Mouse (Mus musculus): ENCODE measurements at regions not wholly inside any gene's neighbourhood (a gene's known extent, or its start where the extent isn't known, plus 50 kb on each side); places are given as distances from the start of the nearest gene placed in this dataset.

DNA sequence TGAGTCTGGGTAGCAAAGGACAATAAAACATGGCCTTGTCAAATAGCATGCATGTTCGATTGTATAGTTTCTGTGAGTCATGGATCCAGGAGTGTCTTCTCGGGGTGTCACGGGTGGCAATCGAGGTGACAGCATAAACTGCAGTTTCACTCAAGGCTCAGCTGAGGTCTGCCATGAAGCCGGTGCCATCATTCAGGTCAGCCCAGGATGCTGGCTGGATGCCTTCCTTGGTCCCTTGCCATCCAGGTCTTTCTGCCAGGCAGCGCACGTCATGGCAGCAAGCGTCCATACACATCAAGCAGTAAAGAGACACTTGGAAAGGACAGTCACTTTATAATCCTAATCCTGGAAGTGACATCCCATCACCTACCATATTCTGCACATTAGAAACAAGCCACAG lies 242.4 kb downstream of the Gm4791 start:
- no peak overlapping the region for H3K4me3 ChIP-seq
- H3K27ac ChIP-seq: no peak overlapping the region
- H3K27me3 ChIP-seq (ENCODE audit: insufficient read depth, poor library complexity, severe bottlenecking): 0 out of 2 replicates have a peak, but pooled peaks cover 8% of the 10 kb centered on the region
- DNase-seq (ENCODE audit: low spot score): no peak
- H3K9me3 ChIP-seq: no peaks in the 10 kb centered on the region; the same call in 1 of the 2 replicates
- no peaks in the 10 kb centered on the region for H3K36me3 ChIP-seq
- 88% methylated on average over 8 of the region's 8 CpGs for WGBS
- H3K4me1 ChIP-seq: peaks cover 12% of the 10 kb centered on the region; the same call in 1 of the 2 replicates

DNA sequence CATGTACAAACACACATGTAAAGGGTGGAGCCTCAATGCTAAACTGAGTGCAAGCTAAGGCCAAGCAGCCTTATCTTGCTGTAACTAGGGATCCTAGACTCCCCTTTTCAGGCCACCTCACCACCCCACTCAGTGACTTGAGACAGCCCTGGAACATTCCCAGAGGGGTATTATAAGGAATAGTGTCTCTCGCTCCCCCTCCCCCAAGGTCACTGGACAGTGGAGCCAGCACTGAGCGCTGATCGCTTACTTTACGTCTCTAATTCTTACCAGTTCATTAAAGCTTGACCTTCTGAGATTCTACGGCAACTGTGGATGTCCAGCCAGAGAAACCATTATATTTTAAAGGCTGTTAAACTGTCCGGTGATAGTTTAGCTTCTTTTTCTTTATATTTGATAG lies 243.5 kb downstream of the Gm4791 start:
- Histone ChIP-seq H3K27me3 (ENCODE audit: insufficient read depth, poor library complexity, severe bottlenecking) (0 out of 2 replicates have a peak, but pooled peaks cover 8% of the 10 kb centered on the region), H3K4me1 (peaks cover 12% of the 10 kb centered on the region; the same call in 1 of the 2 replicates), H3K9me3 (no peaks in the 10 kb centered on the region; the same call in 1 of the 2 replicates), H3K36me3 (no peaks in the 10 kb centered on the region), H3K27ac (no peak overlapping the region), H3K4me3 (no peak overlapping the region)
- no peak for DNase-seq (ENCODE audit: low spot score)
- WGBS: 82% methylated on average over 6 of the region's 6 CpGs

DNA sequence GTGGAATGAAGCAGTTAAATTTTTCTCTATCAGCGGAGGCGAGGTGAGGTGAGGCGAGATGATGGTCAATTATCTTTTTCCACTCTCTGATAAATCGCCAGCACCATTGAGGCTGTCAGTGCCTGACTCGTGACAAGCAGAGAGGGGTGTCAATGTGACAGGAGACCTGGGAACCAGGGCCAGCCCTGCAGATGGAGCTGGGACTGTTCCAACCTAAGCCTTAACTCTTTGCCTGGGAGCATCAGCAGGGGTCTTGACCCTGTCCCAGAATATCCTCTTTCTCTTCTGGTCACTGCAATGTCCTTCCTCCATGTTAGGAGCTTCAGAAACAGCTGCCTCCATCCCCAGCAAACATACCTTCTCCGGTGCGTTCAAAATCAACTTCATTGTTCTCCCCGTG lies 244.0 kb downstream of the Gm4791 start:
- Histone ChIP-seq H3K4me3 (no peak overlapping the region), H3K27ac (no peak overlapping the region), H3K36me3 (no peaks in the 10 kb centered on the region), H3K9me3 (no peaks in the 10 kb centered on the region; the same call in 1 of the 2 replicates), H3K4me1 (peaks cover 12% of the 10 kb centered on the region; the same call in 1 of the 2 replicates), H3K27me3 (ENCODE audit: insufficient read depth, poor library complexity, severe bottlenecking) (0 out of 2 replicates have a peak, but pooled peaks cover 8% of the 10 kb centered on the region)
- no peak for DNase-seq (ENCODE audit: low spot score)
- WGBS: 52% methylated on average over 8 of the region's 8 CpGs

DNA sequence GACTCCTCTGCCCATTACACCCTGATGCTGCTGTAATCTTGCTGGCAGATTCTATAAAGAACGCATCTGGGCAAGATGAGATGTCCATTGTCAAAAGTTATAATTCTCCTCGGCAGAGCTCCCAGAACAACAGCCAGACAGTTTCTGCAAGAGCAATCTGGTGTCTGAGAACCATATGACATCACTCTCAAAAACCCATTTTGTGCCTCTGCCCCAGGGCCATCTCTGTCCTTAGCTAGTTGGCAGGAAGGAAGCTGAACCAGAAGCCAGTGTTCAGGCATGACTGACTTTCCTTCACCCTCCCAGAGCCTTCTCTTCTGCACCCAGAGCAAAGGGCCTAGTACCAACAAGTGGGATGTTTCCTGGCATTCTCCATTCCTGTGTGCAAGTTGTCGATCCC lies 250.5 kb downstream of the Gm4791 start:
- no peak overlapping the region for H3K27ac ChIP-seq
- H3K27me3 ChIP-seq (ENCODE audit: insufficient read depth, poor library complexity, severe bottlenecking): no peaks in the 10 kb centered on the region
- 79% methylated on average over 3 of the region's 3 CpGs for WGBS

DNA sequence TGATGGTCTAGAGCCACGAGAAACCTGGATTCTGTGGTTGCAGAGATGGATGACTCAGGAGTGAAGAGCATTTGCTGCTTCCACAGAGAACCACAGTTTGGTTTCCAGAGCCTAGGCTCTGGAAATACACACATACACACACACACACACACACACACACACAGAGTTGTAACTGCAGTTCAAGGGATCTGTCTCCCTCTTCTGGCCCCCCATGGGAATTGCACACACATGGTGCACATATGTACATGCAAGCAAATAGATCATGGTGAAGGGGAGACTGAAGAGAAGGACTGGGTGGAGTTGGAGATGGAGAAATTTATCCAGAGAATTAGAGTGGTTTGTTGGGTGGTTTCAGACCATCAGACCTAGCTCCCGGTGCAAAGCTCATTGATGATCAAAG lies 252.6 kb downstream of the Gm4791 start:
- H3K27ac ChIP-seq: no peak overlapping the region
- no peaks in the 10 kb centered on the region for H3K36me3 ChIP-seq
- WGBS: 89% methylated on average over 2 of the region's 2 CpGs
- no peak overlapping the region for H3K4me3 ChIP-seq
- no peak for DNase-seq (ENCODE audit: low spot score)
- H3K9me3 ChIP-seq: peaks cover 4% of the 10 kb centered on the region; the same call in 1 of the 2 replicates
- no peaks in the 10 kb centered on the region for H3K4me1 ChIP-seq
- no peaks in the 10 kb centered on the region for H3K27me3 ChIP-seq (ENCODE audit: insufficient read depth, poor library complexity, severe bottlenecking)

More for the DNA sequence above, 250.5 kb downstream of the Gm4791 start:
- H3K4me1 ChIP-seq: no peaks in the 10 kb centered on the region
- DNase-seq (ENCODE audit: low spot score): no peak
- peaks cover 4% of the 10 kb centered on the region for H3K9me3 ChIP-seq
- H3K4me3 ChIP-seq: no peak overlapping the region
- H3K36me3 ChIP-seq: no peaks in the 10 kb centered on the region

DNA sequence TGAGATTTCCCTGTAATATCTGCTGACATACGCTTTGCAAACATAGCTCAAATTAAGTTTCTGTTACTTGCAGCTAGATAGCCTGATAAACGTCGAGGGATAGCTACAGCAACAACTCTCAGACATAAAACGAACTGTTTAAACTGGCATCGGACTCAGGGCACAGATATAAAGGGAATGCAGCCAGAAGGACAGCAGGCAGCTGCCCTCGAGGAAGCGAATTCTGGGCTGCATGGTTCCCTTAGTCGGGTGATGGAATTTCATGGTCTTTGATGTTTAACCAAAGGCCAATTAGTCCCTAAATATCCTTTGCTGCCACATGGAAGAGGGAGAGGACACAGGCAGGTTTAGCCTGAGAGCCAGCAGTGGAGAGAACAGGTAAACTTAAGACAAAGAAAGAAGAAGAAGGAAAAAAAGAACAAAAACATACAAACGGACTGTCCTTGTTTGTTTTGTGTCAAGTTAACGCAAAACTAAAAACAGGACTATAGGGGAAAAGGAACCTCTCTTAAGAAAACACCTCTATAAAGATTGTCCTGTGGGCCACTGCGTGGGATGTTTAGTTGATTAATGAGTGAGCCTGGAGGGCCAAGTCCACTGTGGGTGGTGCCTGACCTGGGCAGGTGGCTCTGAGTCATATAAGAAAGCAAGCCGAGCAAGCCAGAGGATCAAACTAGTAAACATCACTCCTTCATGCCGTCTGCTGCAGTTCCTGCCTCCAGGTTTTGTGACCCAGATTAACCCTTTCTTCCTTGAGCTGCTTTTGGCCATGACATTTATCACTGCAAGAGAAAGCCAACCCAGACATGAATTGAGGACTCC lies 255.5 kb downstream of the Gm4791 start:
- peaks cover 4% of the 10 kb centered on the region; the same call in 1 of the 2 replicates for H3K9me3 ChIP-seq
- no peak for DNase-seq (ENCODE audit: low spot score)
- H3K4me1 ChIP-seq: no peaks in the 10 kb centered on the region
- H3K27ac ChIP-seq: no peak overlapping the region
- no peaks in the 10 kb centered on the region for H3K27me3 ChIP-seq (ENCODE audit: insufficient read depth, poor library complexity, severe bottlenecking)
- H3K36me3 ChIP-seq: no peaks in the 10 kb centered on the region
- no peak overlapping the region for H3K4me3 ChIP-seq
- WGBS: 71% methylated on average over 13 of the region's 13 CpGs

DNA sequence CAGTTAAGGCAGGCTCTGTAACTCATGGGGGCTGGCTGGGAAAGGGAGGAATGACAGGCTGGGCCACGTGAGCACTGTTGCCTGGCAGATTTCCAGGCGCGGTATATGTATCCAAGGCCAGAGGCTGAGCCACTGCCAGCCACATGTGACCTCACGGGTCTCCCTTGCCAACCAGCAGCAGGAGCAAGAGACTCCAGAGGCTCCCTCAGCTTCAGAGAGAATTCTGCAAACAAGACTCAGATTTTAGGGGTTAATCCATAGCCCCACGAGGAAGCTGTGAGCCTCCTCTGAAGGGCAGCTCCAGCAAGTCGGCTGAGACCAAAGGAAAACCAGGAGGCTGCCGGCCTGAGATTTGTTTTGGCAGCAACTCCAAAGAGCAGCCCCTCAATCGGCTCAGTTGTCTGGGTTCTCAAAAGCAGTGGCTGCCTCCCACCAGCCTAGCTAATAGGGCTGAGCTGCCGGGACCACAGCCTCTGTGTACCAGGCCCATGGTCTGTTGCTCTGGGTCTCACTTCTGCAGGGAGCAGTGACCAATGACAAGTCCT lies 264.0 kb upstream of the Cadm1 start:
- Histone ChIP-seq H3K36me3 (no peaks in the 10 kb centered on the region), H3K4me1 (no peaks in the 10 kb centered on the region), H3K9me3 (no peaks in the 10 kb centered on the region), H3K27ac (no peak overlapping the region), H3K27me3 (ENCODE audit: insufficient read depth, poor library complexity, severe bottlenecking) (peaks cover 3% of the 10 kb centered on the region), H3K4me3 (no peak overlapping the region)
- no peak for DNase-seq (ENCODE audit: low spot score)
- WGBS: 64% methylated on average over 9 of the region's 9 CpGs

DNA sequence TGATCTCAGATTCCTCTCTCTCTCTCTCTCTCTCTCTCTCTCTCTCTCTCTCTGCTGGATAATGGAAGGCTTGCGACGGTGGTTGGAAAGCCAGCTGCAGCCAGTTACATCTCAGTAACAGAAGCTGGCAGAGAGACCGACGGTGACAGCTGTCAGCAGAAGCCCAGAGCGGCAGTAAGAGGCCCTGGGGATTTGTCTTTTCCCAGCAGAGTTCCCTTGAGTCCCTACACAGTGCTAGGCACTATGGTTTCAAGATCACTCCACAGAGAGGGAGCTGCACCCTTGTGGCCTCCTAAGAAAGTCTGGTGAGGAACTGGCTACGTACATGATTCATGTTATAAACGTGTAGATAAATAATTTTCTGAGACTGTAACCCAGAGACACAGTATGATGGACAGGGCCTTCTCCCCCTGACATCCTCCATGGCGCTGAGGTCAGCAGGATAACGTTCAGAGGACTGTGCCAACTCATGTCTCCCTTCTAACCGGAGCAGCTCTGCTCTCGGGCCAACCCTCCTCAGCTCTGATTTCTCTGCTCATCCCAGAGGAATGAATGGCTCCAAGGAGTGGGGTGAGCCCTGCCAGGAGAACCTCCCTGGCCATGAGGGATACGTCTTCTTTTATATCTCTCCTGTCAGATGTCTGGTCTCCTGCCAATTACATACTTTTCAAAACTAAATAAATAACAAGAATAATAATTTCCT lies 253.5 kb upstream of the Cadm1 start:
- no peak for DNase-seq (ENCODE audit: low spot score)
- no peaks in the 10 kb centered on the region for H3K36me3 ChIP-seq
- H3K27me3 ChIP-seq (ENCODE audit: insufficient read depth, poor library complexity, severe bottlenecking): peaks cover 10% of the 10 kb centered on the region; the same call in 1 of the 2 replicates
- H3K4me1 ChIP-seq: peaks cover 4% of the 10 kb centered on the region; the same call in 1 of the 2 replicates
- H3K4me3 ChIP-seq: no peak overlapping the region
- H3K9me3 ChIP-seq: no peaks in the 10 kb centered on the region
- H3K27ac ChIP-seq: no peak overlapping the region
- 41% methylated on average over 12 of the region's 12 CpGs for WGBS

DNA sequence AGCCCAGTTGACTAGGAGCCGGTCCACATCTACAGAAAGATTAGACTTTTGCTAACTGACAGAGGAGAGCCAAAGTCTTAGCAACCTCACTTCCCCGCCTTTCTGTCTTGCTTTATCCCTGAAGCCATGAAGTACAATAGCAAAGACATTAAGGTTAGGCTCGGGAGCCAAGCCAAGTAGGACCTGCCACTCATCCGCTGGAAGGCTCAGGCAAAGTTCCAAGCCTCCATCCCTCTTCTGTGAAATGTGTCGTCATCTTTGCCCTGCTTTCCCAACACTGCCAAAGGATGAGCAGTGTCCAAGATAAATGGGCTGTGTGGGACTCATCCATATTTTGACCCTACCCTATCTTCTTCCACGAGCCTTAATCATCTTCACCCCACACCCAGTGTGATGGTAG lies 250.6 kb upstream of the Cadm1 start:
- H3K9me3 ChIP-seq: no peaks in the 10 kb centered on the region
- WGBS: 77% methylated on average over 6 of the region's 6 CpGs
- no peaks in the 10 kb centered on the region for H3K36me3 ChIP-seq
- H3K4me1 ChIP-seq: peaks cover 4% of the 10 kb centered on the region; the same call in 1 of the 2 replicates
- H3K27ac ChIP-seq: no peak overlapping the region
- no peak overlapping the region for H3K4me3 ChIP-seq
- peaks cover 8% of the 10 kb centered on the region; the same call in 1 of the 2 replicates for H3K27me3 ChIP-seq (ENCODE audit: insufficient read depth, poor library complexity, severe bottlenecking)
- no peak for DNase-seq (ENCODE audit: low spot score)

DNA sequence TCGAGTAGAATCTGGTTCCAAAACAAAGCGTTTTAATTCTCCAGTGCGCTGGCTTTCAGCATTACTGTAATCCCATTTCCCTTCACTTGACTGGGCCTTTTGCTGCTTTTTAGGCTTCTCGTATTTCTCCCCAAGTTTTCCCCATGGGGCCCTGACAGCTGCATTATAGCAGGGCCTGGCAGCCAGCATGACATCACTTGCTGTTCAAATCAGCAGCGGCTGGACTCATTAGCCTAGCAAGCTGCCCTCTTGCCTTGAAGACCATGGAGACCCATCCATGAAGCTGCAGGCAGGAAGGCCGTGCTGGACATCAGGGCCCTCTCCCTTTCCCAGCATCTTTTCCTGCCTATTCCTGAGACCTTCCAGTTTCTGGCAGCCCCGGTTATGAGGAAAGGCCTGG lies 249.8 kb upstream of the Cadm1 start:
- Histone ChIP-seq H3K27ac (no peak overlapping the region), H3K4me3 (no peak overlapping the region), H3K9me3 (no peaks in the 10 kb centered on the region), H3K4me1 (peaks cover 4% of the 10 kb centered on the region; the same call in 1 of the 2 replicates), H3K36me3 (no peaks in the 10 kb centered on the region), H3K27me3 (ENCODE audit: insufficient read depth, poor library complexity, severe bottlenecking) (peaks cover 4% of the 10 kb centered on the region; the same call in 1 of the 2 replicates)
- 53% methylated on average over 7 of the region's 7 CpGs for WGBS
- no peak for DNase-seq (ENCODE audit: low spot score)

DNA sequence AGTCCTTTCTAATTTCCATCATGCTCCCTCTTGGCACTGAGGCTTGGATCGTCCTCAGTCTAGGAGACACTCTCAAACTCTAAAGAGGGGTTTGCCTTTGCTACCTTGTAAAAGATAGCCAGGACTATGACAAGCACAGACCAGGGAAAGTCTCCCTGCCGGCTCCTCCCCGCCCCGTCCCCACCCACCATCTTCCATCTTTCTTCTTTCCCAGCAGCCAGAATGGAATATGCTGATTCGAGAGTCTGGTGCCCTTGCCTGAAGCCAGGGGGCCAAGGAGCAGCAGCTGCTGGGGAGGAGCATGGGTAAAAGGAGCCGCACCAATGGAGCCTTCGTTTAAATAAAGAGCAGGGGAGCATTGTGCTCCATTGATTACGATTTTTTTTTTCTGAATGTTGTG lies 249.4 kb upstream of the Cadm1 start:
- no peak for DNase-seq (ENCODE audit: low spot score)
- Histone ChIP-seq H3K4me3 (no peak overlapping the region), H3K9me3 (no peaks in the 10 kb centered on the region), H3K27me3 (ENCODE audit: insufficient read depth, poor library complexity, severe bottlenecking) (peaks cover 4% of the 10 kb centered on the region; the same call in 1 of the 2 replicates), H3K27ac (no peak overlapping the region), H3K4me1 (peaks cover 4% of the 10 kb centered on the region; the same call in 1 of the 2 replicates), H3K36me3 (no peaks in the 10 kb centered on the region)
- WGBS: 54% methylated on average over 8 of the region's 8 CpGs

DNA sequence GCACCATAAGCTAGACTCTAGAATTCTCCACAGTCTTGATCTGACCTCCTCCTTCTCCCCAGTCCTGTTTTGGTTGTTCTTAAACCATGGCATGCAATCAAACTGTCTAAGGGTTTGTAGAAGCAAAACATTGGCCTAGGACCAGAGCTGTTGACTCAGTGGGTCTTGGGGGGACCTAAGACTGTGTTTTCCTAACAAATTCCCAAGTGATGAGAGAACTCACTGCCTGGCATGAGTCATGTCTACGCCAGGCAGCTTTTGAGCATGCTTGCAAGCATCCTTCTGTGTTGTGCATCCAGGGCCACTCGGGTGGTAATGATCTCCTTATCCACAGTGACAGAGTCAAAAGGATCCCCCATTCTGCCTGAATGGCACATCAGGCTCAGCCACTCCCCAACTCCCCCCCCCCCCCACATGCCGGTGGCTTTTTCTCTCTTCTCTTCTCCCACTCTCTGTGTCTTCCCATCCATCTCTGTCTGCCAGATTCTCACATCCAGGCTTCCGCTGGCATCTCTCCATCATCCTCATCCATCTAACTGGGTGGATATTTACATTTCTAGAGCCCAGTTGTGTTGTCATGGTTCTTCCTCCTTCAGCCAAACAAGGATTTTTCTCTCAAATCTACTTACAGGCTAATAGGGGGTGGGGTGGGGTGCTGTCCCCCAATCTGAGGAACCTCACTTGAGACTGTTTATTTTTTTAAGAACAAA lies 246.1 kb upstream of the Cadm1 start:
- DNase-seq (ENCODE audit: low spot score): no peak
- no peaks in the 10 kb centered on the region for H3K9me3 ChIP-seq
- no peak overlapping the region for H3K4me3 ChIP-seq
- no peak overlapping the region for H3K27ac ChIP-seq
- no peaks in the 10 kb centered on the region for H3K36me3 ChIP-seq
- no peaks in the 10 kb centered on the region for H3K4me1 ChIP-seq
- peaks cover 4% of the 10 kb centered on the region; the same call in 1 of the 2 replicates for H3K27me3 ChIP-seq (ENCODE audit: insufficient read depth, poor library complexity, severe bottlenecking)
- WGBS: 57% methylated on average over 4 of the region's 4 CpGs

Data from heart, embryonic 10.5 days (tissue).